Mouse (Mus musculus): ENCODE measurements around the gene Snx22. TPM values are rescaled to one million over a fixed set of nuclear protein-coding genes. Genes with fewer than 3 reads are reported as not detected.

Gene Snx22
- polyA plus RNA-seq, 1 experiment, result not detected

- no peak overlapping the region for H3K27ac ChIP-seq (ENCODE audit: insufficient read depth, low read depth, low read length)
- WGBS, result 91% methylated on average over 3 of the region's 3 CpGs
- 0 out of 2 replicates have a peak, but pooled peaks cover 2% of the 10 kb centered on the region for H3K4me1 ChIP-seq (ENCODE audit: control insufficient read depth, insufficient read depth, low read length)
- no peak for TF ChIP-seq CTCF (IDR thresholded peaks at IDR 0.05; ENCODE audit: insufficient read depth, low read depth, low read length)
- TF ChIP-seq POLR2A (IDR thresholded peaks at IDR 0.05; ENCODE audit: insufficient read depth, low read depth, low read length), result no peak
- no peak overlapping the region for H3K4me3 ChIP-seq (ENCODE audit: insufficient read depth, low read depth, low read length)
These were observed 11.4 kb upstream of the Snx22 start for GRCm38 (mm10) chr9:66080804-66081459.

GRCm38 (mm10) chr9:66078493-66078892 is 9.0 kb upstream of the Snx22 start:
- TF ChIP-seq POLR2A (IDR thresholded peaks at IDR 0.05; ENCODE audit: insufficient read depth, low read depth, low read length) (no peak), CTCF (IDR thresholded peaks at IDR 0.05; ENCODE audit: insufficient read depth, low read depth, low read length) (no peak)
- Histone ChIP-seq H3K4me3 (ENCODE audit: insufficient read depth, low read depth, low read length) (no peak overlapping the region), H3K27ac (ENCODE audit: insufficient read depth, low read depth, low read length) (no peak overlapping the region), H3K4me1 (ENCODE audit: control insufficient read depth, insufficient read depth, low read length) (0 out of 2 replicates have a peak, but pooled peaks cover 2% of the 10 kb centered on the region)
- 18% methylated on average over 14 of the region's 14 CpGs for WGBS

GRCm38 (mm10) chr9:66078072-66078471 is 8.6 kb upstream of the Snx22 start:
- TF ChIP-seq POLR2A (IDR thresholded peaks at IDR 0.05; ENCODE audit: insufficient read depth, low read depth, low read length) (no peak), CTCF (IDR thresholded peaks at IDR 0.05; ENCODE audit: insufficient read depth, low read depth, low read length) (no peak)
- Histone ChIP-seq H3K4me3 (ENCODE audit: insufficient read depth, low read depth, low read length) (no peak overlapping the region), H3K27ac (ENCODE audit: insufficient read depth, low read depth, low read length) (no peak overlapping the region), H3K4me1 (ENCODE audit: control insufficient read depth, insufficient read depth, low read length) (0 out of 2 replicates have a peak, but pooled peaks cover 2% of the 10 kb centered on the region)
- 67% methylated on average over 3 of the region's 3 CpGs for WGBS

- H3K4me1 ChIP-seq (ENCODE audit: control insufficient read depth, insufficient read depth, low read length), result peaks cover 12% of the 10 kb centered on the region
- no peak overlapping the region for H3K4me3 ChIP-seq (ENCODE audit: insufficient read depth, low read depth, low read length)
- 92% methylated on average over 7 of the region's 7 CpGs for WGBS
- H3K27ac ChIP-seq (ENCODE audit: insufficient read depth, low read depth, low read length), result no peak overlapping the region
- TF ChIP-seq POLR2A (IDR thresholded peaks at IDR 0.05; ENCODE audit: insufficient read depth, low read depth, low read length), result no peak
- no peak for TF ChIP-seq CTCF (IDR thresholded peaks at IDR 0.05; ENCODE audit: insufficient read depth, low read depth, low read length)
These were observed 3.2 kb upstream of the Snx22 start for GRCm38 (mm10) chr9:66072754-66073153.

- Histone ChIP-seq H3K4me1 (ENCODE audit: control insufficient read depth, insufficient read depth, low read length) (peaks cover 12% of the 10 kb centered on the region), H3K4me3 (ENCODE audit: insufficient read depth, low read depth, low read length) (no peak overlapping the region), H3K27ac (ENCODE audit: insufficient read depth, low read depth, low read length) (no peak overlapping the region)
- TF ChIP-seq POLR2A (IDR thresholded peaks at IDR 0.05; ENCODE audit: insufficient read depth, low read depth, low read length) (no peak), CTCF (IDR thresholded peaks at IDR 0.05; ENCODE audit: insufficient read depth, low read depth, low read length) (no peak)
- WGBS, result 91% methylated on average over 5 of the region's 5 CpGs
These were observed 632 bp upstream of the Snx22 start for GRCm38 (mm10) chr9:66070151-66070550.

GRCm38 (mm10) chr9:66068971-66069391 is 538 bp downstream of the Snx22 start:
- no peak overlapping the region for H3K27ac ChIP-seq (ENCODE audit: insufficient read depth, low read depth, low read length)

GRCm38 (mm10) chr9:66068056-66068455 is 1.5 kb downstream of the Snx22 start:
- 82% methylated on average over 4 of the region's 4 CpGs for WGBS
- H3K4me1 ChIP-seq (ENCODE audit: control insufficient read depth, insufficient read depth, low read length), result peaks cover 12% of the 10 kb centered on the region

More at GRCm38 (mm10) chr9:66068971-66069391, 538 bp downstream of the Snx22 start:
- TF ChIP-seq POLR2A (IDR thresholded peaks at IDR 0.05; ENCODE audit: insufficient read depth, low read depth, low read length), result no peak
- TF ChIP-seq CTCF (IDR thresholded peaks at IDR 0.05; ENCODE audit: insufficient read depth, low read depth, low read length), result no peak
- WGBS, result 1% methylated on average over 30 of the region's 30 CpGs
- Histone ChIP-seq H3K4me1 (ENCODE audit: control insufficient read depth, insufficient read depth, low read length) (peaks cover 12% of the 10 kb centered on the region), H3K4me3 (ENCODE audit: insufficient read depth, low read depth, low read length) (peak overlapping the region; percentile 46)

GRCm38 (mm10) chr9:66067542-66067941 is 2.0 kb downstream of the Snx22 start:
- Histone ChIP-seq H3K4me3 (ENCODE audit: insufficient read depth, low read depth, low read length) (no peak overlapping the region), H3K4me1 (ENCODE audit: control insufficient read depth, insufficient read depth, low read length) (peaks cover 12% of the 10 kb centered on the region), H3K27ac (ENCODE audit: insufficient read depth, low read depth, low read length) (no peak overlapping the region)
- TF ChIP-seq CTCF (IDR thresholded peaks at IDR 0.05; ENCODE audit: insufficient read depth, low read depth, low read length), result no peak
- TF ChIP-seq POLR2A (IDR thresholded peaks at IDR 0.05; ENCODE audit: insufficient read depth, low read depth, low read length), result no peak
- 49% methylated on average over 5 of the region's 5 CpGs for WGBS

More at GRCm38 (mm10) chr9:66068056-66068455, 1.5 kb downstream of the Snx22 start:
- Histone ChIP-seq H3K4me3 (ENCODE audit: insufficient read depth, low read depth, low read length) (no peak overlapping the region), H3K27ac (ENCODE audit: insufficient read depth, low read depth, low read length) (no peak overlapping the region)
- TF ChIP-seq CTCF (IDR thresholded peaks at IDR 0.05; ENCODE audit: insufficient read depth, low read depth, low read length) (no peak), POLR2A (IDR thresholded peaks at IDR 0.05; ENCODE audit: insufficient read depth, low read depth, low read length) (no peak)

- peaks cover 12% of the 10 kb centered on the region for H3K4me1 ChIP-seq (ENCODE audit: control insufficient read depth, insufficient read depth, low read length)
- TF ChIP-seq CTCF (IDR thresholded peaks at IDR 0.05; ENCODE audit: insufficient read depth, low read depth, low read length) (no peak), POLR2A (IDR thresholded peaks at IDR 0.05; ENCODE audit: insufficient read depth, low read depth, low read length) (no peak)
- WGBS, result 90% methylated on average over 3 of the region's 3 CpGs
- H3K27ac ChIP-seq (ENCODE audit: insufficient read depth, low read depth, low read length), result no peak overlapping the region
- no peak overlapping the region for H3K4me3 ChIP-seq (ENCODE audit: insufficient read depth, low read depth, low read length)
These were observed 2.7 kb downstream of the Snx22 start for GRCm38 (mm10) chr9:66066791-66067190.

All from olfactory bulb, adult 2 months (tissue).